Mouse (Mus musculus) thymus, adult 2 months (tissue): Measurements from ENCODE around the gene Lpin2.

Experiments used
- CTCF ChIP-seq: fragments of 200-500 bp; IDR thresholded peaks from 2 replicates; pipeline ENCODE4 v1.5.1; 2012; ENCODE audit warnings: mild to moderate bottlenecking, control low read depth, low read length, moderate library complexity, borderline replicate concordance; ENCODE audit not compliant: control insufficient read depth, poor library complexity, insufficient read depth; ENCODE audit errors: extremely low read depth
- POLR2A ChIP-seq: fragments of 200-500 bp; IDR thresholded peaks from 2 replicates; pipeline ENCODE4 v1.6.1; 2012; ENCODE audit warnings: mild to moderate bottlenecking, low read length, control low read depth, moderate library complexity; ENCODE audit not compliant: control insufficient read depth, poor library complexity, insufficient read depth; ENCODE audit errors: extremely low read depth

DNA sequence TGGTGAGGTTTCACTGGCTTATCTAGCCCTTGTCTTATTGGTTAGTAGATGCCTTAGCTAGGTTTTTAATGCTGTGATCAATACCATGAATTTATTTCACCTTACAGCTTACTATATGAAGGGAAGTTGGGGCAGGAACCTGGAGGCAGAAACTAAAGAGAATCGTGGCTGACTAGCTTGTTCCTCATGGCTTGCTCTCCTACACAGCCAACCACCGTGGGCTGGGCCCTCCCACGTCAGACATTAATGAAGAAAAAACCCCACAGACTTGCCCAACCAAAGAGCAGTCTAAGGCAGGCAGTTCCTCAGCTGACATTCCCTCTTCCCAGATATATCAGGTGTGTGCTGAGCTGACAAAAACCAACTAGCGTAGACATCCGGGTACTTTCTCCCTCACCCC lies 41.3 kb downstream of the Lpin2 start:
- no peak for TF ChIP-seq POLR2A
- no peak for TF ChIP-seq CTCF
